Mouse (Mus musculus): ENCODE results near the gene Gbf1. TPM values are rescaled to one million over a fixed set of nuclear protein-coding genes. Genes with fewer than 3 reads are reported as not detected.

Gene Gbf1
- polyA plus RNA-seq, 1 experiment, result 74.1 TPM

- Histone ChIP-seq H3K4me1 (ENCODE audit: control insufficient read depth, insufficient read depth, low read length) (no peaks in the 10 kb centered on the region), H3K27ac (ENCODE audit: insufficient read depth, low read length) (no peak overlapping the region), H3K4me3 (ENCODE audit: insufficient read depth, low read length) (no peak overlapping the region)
- no peak for TF ChIP-seq CTCF (IDR thresholded peaks at IDR 0.05; ENCODE audit: extremely low read depth, insufficient read depth, low read length)
- no peak for TF ChIP-seq POLR2A (IDR thresholded peaks at IDR 0.05; ENCODE audit: extremely low read depth, insufficient read depth, low read length)
These were observed 133.3 kb downstream of the Gbf1 start for GRCm38 (mm10) chr19:46285631-46286030.

GRCm38 (mm10) chr19:46286047-46286446, 133.7 kb downstream of the Gbf1 start:
- Histone ChIP-seq H3K27ac (ENCODE audit: insufficient read depth, low read length) (no peak overlapping the region), H3K4me1 (ENCODE audit: control insufficient read depth, insufficient read depth, low read length) (no peaks in the 10 kb centered on the region), H3K4me3 (ENCODE audit: insufficient read depth, low read length) (no peak overlapping the region)
- TF ChIP-seq CTCF (IDR thresholded peaks at IDR 0.05; ENCODE audit: extremely low read depth, insufficient read depth, low read length), result no peak

- TF ChIP-seq POLR2A (IDR thresholded peaks at IDR 0.05; ENCODE audit: extremely low read depth, insufficient read depth, low read length) (no peak), CTCF (IDR thresholded peaks at IDR 0.05; ENCODE audit: extremely low read depth, insufficient read depth, low read length) (no peak)
- Histone ChIP-seq H3K27ac (ENCODE audit: insufficient read depth, low read length) (no peak overlapping the region), H3K4me1 (ENCODE audit: control insufficient read depth, insufficient read depth, low read length) (no peaks in the 10 kb centered on the region), H3K4me3 (ENCODE audit: insufficient read depth, low read length) (no peak overlapping the region)
These were observed 134.6 kb downstream of the Gbf1 start for GRCm38 (mm10) chr19:46286926-46287325.

GRCm38 (mm10) chr19:46287566-46287965, 135.3 kb downstream of the Gbf1 start:
- no peak overlapping the region for H3K27ac ChIP-seq (ENCODE audit: insufficient read depth, low read length)
- no peaks in the 10 kb centered on the region for H3K4me1 ChIP-seq (ENCODE audit: control insufficient read depth, insufficient read depth, low read length)
- TF ChIP-seq CTCF (IDR thresholded peaks at IDR 0.05; ENCODE audit: extremely low read depth, insufficient read depth, low read length), result no peak
- no peak for TF ChIP-seq POLR2A (IDR thresholded peaks at IDR 0.05; ENCODE audit: extremely low read depth, insufficient read depth, low read length)
- H3K4me3 ChIP-seq (ENCODE audit: insufficient read depth, low read length), result no peak overlapping the region

- H3K4me1 ChIP-seq (ENCODE audit: control insufficient read depth, insufficient read depth, low read length), result no peaks in the 10 kb centered on the region
- no peak overlapping the region for H3K27ac ChIP-seq (ENCODE audit: insufficient read depth, low read length)
- H3K4me3 ChIP-seq (ENCODE audit: insufficient read depth, low read length), result no peak overlapping the region
- TF ChIP-seq CTCF (IDR thresholded peaks at IDR 0.05; ENCODE audit: extremely low read depth, insufficient read depth, low read length) (no peak), POLR2A (IDR thresholded peaks at IDR 0.05; ENCODE audit: extremely low read depth, insufficient read depth, low read length) (no peak)
These were observed 138.3 kb downstream of the Gbf1 start for GRCm38 (mm10) chr19:46290535-46291105.

GRCm38 (mm10) chr19:46296938-46297337, 144.6 kb downstream of the Gbf1 start:
- Histone ChIP-seq H3K27ac (ENCODE audit: insufficient read depth, low read length) (no peak overlapping the region), H3K4me3 (ENCODE audit: insufficient read depth, low read length) (no peak overlapping the region), H3K4me1 (ENCODE audit: control insufficient read depth, insufficient read depth, low read length) (no peaks in the 10 kb centered on the region)
- TF ChIP-seq CTCF (IDR thresholded peaks at IDR 0.05; ENCODE audit: extremely low read depth, insufficient read depth, low read length) (no peak), POLR2A (IDR thresholded peaks at IDR 0.05; ENCODE audit: extremely low read depth, insufficient read depth, low read length) (no peak)

- no peaks in the 10 kb centered on the region for H3K4me1 ChIP-seq (ENCODE audit: control insufficient read depth, insufficient read depth, low read length)
- no peak overlapping the region for H3K27ac ChIP-seq (ENCODE audit: insufficient read depth, low read length)
- TF ChIP-seq POLR2A (IDR thresholded peaks at IDR 0.05; ENCODE audit: extremely low read depth, insufficient read depth, low read length) (no peak), CTCF (IDR thresholded peaks at IDR 0.05; ENCODE audit: extremely low read depth, insufficient read depth, low read length) (no peak)
- H3K4me3 ChIP-seq (ENCODE audit: insufficient read depth, low read length), result no peak overlapping the region
These were observed 148.2 kb downstream of the Gbf1 start for GRCm38 (mm10) chr19:46300294-46301045.

GRCm38 (mm10) chr19:46302551-46302950, 150.2 kb downstream of the Gbf1 start:
- TF ChIP-seq POLR2A (IDR thresholded peaks at IDR 0.05; ENCODE audit: extremely low read depth, insufficient read depth, low read length), result no peak
- no peak for TF ChIP-seq CTCF (IDR thresholded peaks at IDR 0.05; ENCODE audit: extremely low read depth, insufficient read depth, low read length)
- H3K4me3 ChIP-seq (ENCODE audit: insufficient read depth, low read length), result no peak overlapping the region
- H3K4me1 ChIP-seq (ENCODE audit: control insufficient read depth, insufficient read depth, low read length), result no peaks in the 10 kb centered on the region
- no peak overlapping the region for H3K27ac ChIP-seq (ENCODE audit: insufficient read depth, low read length)

- no peak for TF ChIP-seq POLR2A (IDR thresholded peaks at IDR 0.05; ENCODE audit: extremely low read depth, insufficient read depth, low read length)
- TF ChIP-seq CTCF (IDR thresholded peaks at IDR 0.05; ENCODE audit: extremely low read depth, insufficient read depth, low read length), result no peak
- Histone ChIP-seq H3K27ac (ENCODE audit: insufficient read depth, low read length) (no peak overlapping the region), H3K4me3 (ENCODE audit: insufficient read depth, low read length) (peak overlapping the region; percentile 46; the same call in 1 of the 2 replicates), H3K4me1 (ENCODE audit: control insufficient read depth, insufficient read depth, low read length) (no peaks in the 10 kb centered on the region)
These were observed 151.2 kb downstream of the Gbf1 start for GRCm38 (mm10) chr19:46303251-46304215.

All from cortical plate, adult 2 months (tissue).